Mouse (Mus musculus) heart, adult 2 months (tissue): Measurements from ENCODE around the gene Arhgap25.

Experiments
- CTCF ChIP-seq: fragments of 200-600 bp; IDR thresholded peaks from 2 replicates; pipeline ENCODE4 v1.8.1; 2022; ENCODE audit warnings: antibody characterized with exemption, mild to moderate bottlenecking, moderate library complexity
- POLR2A ChIP-seq: fragments of 200-500 bp; IDR thresholded peaks from 2 replicates; pipeline ENCODE4 v1.6.1; 2011; ENCODE audit warnings: mild to moderate bottlenecking, low read depth, low read length, control low read depth; ENCODE audit not compliant: insufficient read depth

- TF ChIP-seq CTCF (no peak), POLR2A (no peak)
Observed at GRCm38 (mm10) chr6:87483900-87484289, 49.2 kb downstream of the Arhgap25 start.
